Mouse (Mus musculus): ENCODE results near the gene Olfr318. TPM values are rescaled to one million over a fixed set of nuclear protein-coding genes. Genes with fewer than 3 reads are reported as not detected.

Olfr318 gene
- polyA plus RNA-seq, 1 experiment from 2014 or later: not detected

DNA sequence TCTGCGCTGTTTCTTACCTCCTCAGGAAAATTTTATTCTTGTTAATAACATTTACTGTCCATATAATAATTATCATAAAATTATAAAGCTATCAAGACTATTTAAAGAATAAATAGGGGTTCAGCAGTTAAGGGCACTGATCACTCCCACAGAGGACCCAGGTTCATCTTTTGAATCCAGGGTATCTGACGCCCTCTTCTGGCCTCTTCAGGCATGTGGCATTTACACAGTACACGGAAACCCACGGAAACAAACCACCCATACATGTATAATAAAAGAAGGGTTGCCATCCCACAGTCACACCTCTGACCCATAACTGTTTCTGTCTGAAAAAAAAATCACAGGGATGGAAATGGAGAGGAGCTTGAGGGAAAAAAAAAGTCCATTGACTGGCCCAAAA lies 52.0 kb downstream of the Olfr318 start:
- no peak overlapping the region for H3K4me3 ChIP-seq
- H3K9ac ChIP-seq: no peak overlapping the region
- H3K9me3 ChIP-seq: no peaks in the 10 kb centered on the region
- no peak overlapping the region for H3K27ac ChIP-seq
- ATAC-seq (ENCODE audit: borderline replicate concordance, extremely low read depth, low FRiP score, low TSS enrichment): no peak
- H3K27me3 ChIP-seq: no peaks in the 10 kb centered on the region
- WGBS: 53% methylated on average over 4 of the region's 4 CpGs
- H3K4me1 ChIP-seq: no peaks in the 10 kb centered on the region
- H3K36me3 ChIP-seq: no peaks in the 10 kb centered on the region
- no peak overlapping the region for H3K4me2 ChIP-seq

DNA sequence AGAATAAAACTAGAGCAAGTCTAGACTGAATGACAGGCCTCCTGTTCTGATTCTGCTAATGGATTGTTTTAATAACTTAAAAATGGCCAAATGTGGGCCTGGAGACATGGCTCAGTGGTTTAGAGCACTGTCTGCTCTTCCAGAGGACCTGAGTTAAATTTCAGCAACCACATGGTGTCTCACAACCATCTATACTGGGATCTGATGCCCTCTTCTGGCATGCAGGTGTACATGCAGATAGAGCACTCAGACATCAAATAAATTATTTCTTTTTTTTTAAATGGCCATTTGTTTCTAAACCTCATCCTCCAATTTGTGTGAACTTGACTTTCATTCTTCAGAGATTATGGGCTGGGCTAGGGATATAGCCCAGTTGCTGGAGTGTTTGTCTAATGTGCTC lies 54.6 kb downstream of the Olfr318 start:
- Histone ChIP-seq H3K27ac (no peak overlapping the region), H3K9ac (no peak overlapping the region), H3K4me2 (no peak overlapping the region), H3K9me3 (no peaks in the 10 kb centered on the region), H3K27me3 (no peaks in the 10 kb centered on the region), H3K4me1 (no peaks in the 10 kb centered on the region), H3K36me3 (no peaks in the 10 kb centered on the region), H3K4me3 (no peak overlapping the region)
- ATAC-seq (ENCODE audit: borderline replicate concordance, extremely low read depth, low FRiP score, low TSS enrichment): no peak

Other genes with a start within 250 kb of the Olfr318 start
- gene Olfr332, start 231.5 kb downstream of the Olfr318 start, polyA plus RNA-seq (2015; fragmentation: Nextera tagmentation; extraction: Ambion mirVana): not detected in 2 replicates
- gene Olfr331, start 221.4 kb downstream of the Olfr318 start, polyA plus RNA-seq (2015; fragmentation: Nextera tagmentation; extraction: Ambion mirVana): not detected in 2 replicates
- gene Olfr330, start 189.2 kb downstream of the Olfr318 start, polyA plus RNA-seq (2015; fragmentation: Nextera tagmentation; extraction: Ambion mirVana): not detected in 2 replicates
- not detected in 2 replicates for gene Olfr329-ps, start 177.6 kb downstream of the Olfr318 start, polyA plus RNA-seq (2015; fragmentation: Nextera tagmentation; extraction: Ambion mirVana)
- not detected in 2 replicates for gene Olfr328, start 168.4 kb downstream of the Olfr318 start, polyA plus RNA-seq (2015; fragmentation: Nextera tagmentation; extraction: Ambion mirVana)
- not detected in 2 replicates for gene Olfr224, start 153.5 kb downstream of the Olfr318 start, polyA plus RNA-seq (2015; fragmentation: Nextera tagmentation; extraction: Ambion mirVana)
- gene Olfr325, start 146.3 kb downstream of the Olfr318 start, polyA plus RNA-seq (2015; fragmentation: Nextera tagmentation; extraction: Ambion mirVana): not detected in 2 replicates
- gene Olfr324, start 128.9 kb downstream of the Olfr318 start, polyA plus RNA-seq (2015; fragmentation: Nextera tagmentation; extraction: Ambion mirVana): not detected in 2 replicates
- not detected in 2 replicates for gene 2210407C18Rik, start 107.9 kb downstream of the Olfr318 start, polyA plus RNA-seq (2015; fragmentation: Nextera tagmentation; extraction: Ambion mirVana)
- not detected in 2 replicates for gene Olfr323, start 93.5 kb downstream of the Olfr318 start, polyA plus RNA-seq (2015; fragmentation: Nextera tagmentation; extraction: Ambion mirVana)
- gene Trim58, start 83.5 kb downstream of the Olfr318 start, polyA plus RNA-seq (2015; fragmentation: Nextera tagmentation; extraction: Ambion mirVana): 0.11 and 0.16 TPM in 2 replicates
- not detected in 2 replicates for gene Olfr322, start 65.2 kb downstream of the Olfr318 start, polyA plus RNA-seq (2015; fragmentation: Nextera tagmentation; extraction: Ambion mirVana)
- not detected in 2 replicates for gene Olfr320, start 42.9 kb downstream of the Olfr318 start, polyA plus RNA-seq (2015; fragmentation: Nextera tagmentation; extraction: Ambion mirVana)
- not detected in 2 replicates for gene Olfr319, start 24.9 kb downstream of the Olfr318 start, polyA plus RNA-seq (2015; fragmentation: Nextera tagmentation; extraction: Ambion mirVana)
- not detected in 2 replicates for gene Olfr317, start 15.2 kb upstream of the Olfr318 start, polyA plus RNA-seq (2015; fragmentation: Nextera tagmentation; extraction: Ambion mirVana)
- not detected in 2 replicates for gene Olfr316, start 28.7 kb upstream of the Olfr318 start, polyA plus RNA-seq (2015; fragmentation: Nextera tagmentation; extraction: Ambion mirVana)
- gene Olfr315, start 49.2 kb upstream of the Olfr318 start, polyA plus RNA-seq (2015; fragmentation: Nextera tagmentation; extraction: Ambion mirVana): not detected in 2 replicates
- gene Olfr314, start 58.9 kb upstream of the Olfr318 start, polyA plus RNA-seq (2015; fragmentation: Nextera tagmentation; extraction: Ambion mirVana): not detected in 2 replicates
- gene Fam183b, start 77.9 kb upstream of the Olfr318 start, polyA plus RNA-seq (2015; fragmentation: Nextera tagmentation; extraction: Ambion mirVana): 4.5 and 5.7 TPM in 2 replicates
- not detected in 2 replicates for gene Olfr313, start 91.0 kb upstream of the Olfr318 start, polyA plus RNA-seq (2015; fragmentation: Nextera tagmentation; extraction: Ambion mirVana)
- gene Olfr312, start 105.2 kb upstream of the Olfr318 start, polyA plus RNA-seq (2015; fragmentation: Nextera tagmentation; extraction: Ambion mirVana): not detected in 2 replicates
- not detected in 2 replicates for gene Olfr311, start 115.2 kb upstream of the Olfr318 start, polyA plus RNA-seq (2015; fragmentation: Nextera tagmentation; extraction: Ambion mirVana)
- gene Gm12258, start 123.1 kb upstream of the Olfr318 start, polyA plus RNA-seq (2015; fragmentation: Nextera tagmentation; extraction: Ambion mirVana): 8.1 and 8.9 TPM in 2 replicates
- gene 2810021J22Rik, start 143.2 kb upstream of the Olfr318 start, polyA plus RNA-seq (2015; fragmentation: Nextera tagmentation; extraction: Ambion mirVana): 7.6 and 7.9 TPM in 2 replicates
- 4.9 and 5.1 TPM in 2 replicates for gene Zfp39, start 180.2 kb upstream of the Olfr318 start, polyA plus RNA-seq (2015; fragmentation: Nextera tagmentation; extraction: Ambion mirVana)
- 0.15 TPM in 1 of 2 replicates, not detected in the other for gene Btnl10, start 193.9 kb upstream of the Olfr318 start, polyA plus RNA-seq (2015; fragmentation: Nextera tagmentation; extraction: Ambion mirVana)
- 241 and 245 TPM in 2 replicates for gene Rnf187, start 214.9 kb upstream of the Olfr318 start, polyA plus RNA-seq (2015; fragmentation: Nextera tagmentation; extraction: Ambion mirVana)
- gene Hist3h2ba, start 224.9 kb upstream of the Olfr318 start, polyA plus RNA-seq (2015; fragmentation: Nextera tagmentation; extraction: Ambion mirVana): 19.3 and 21.5 TPM in 2 replicates
- 22.2 and 23.7 TPM in 2 replicates for gene Hist3h2a, start 230.7 kb upstream of the Olfr318 start, polyA plus RNA-seq (2015; fragmentation: Nextera tagmentation; extraction: Ambion mirVana)
- 0.31 and 0.39 TPM in 2 replicates for gene Trim17, start 230.7 kb upstream of the Olfr318 start, polyA plus RNA-seq (2015; fragmentation: Nextera tagmentation; extraction: Ambion mirVana)

Measured in lung, embryonic 15.5 days (tissue).